Mouse (Mus musculus) frontal cortex, adult 2 months (tissue): Measurements from ENCODE around the gene Rad23b. TPM values are rescaled to one million over a fixed set of nuclear protein-coding genes. Genes with fewer than 3 reads are reported as not detected.
A peak's percentile ranks its signal among the peaks of the same experiment; 100 is the strongest.
"Not testable (repeated sequence)": the region's sequence is repeated elsewhere in the genome, so short reads cannot be mapped to it uniquely, and the experiment has no call there.

Experiments
- DNase-seq, 2 experiments: peaks; one replicate each; pipeline ENCODE4 v3.0.0; 2022; ENCODE audit warnings: low spot score in 1 of 2; ENCODE audit errors: extremely low spot score in 1 of 2
- polyA plus RNA-seq: library from polyadenylated mRNA; depleted of rRNA; stranded (reverse); fragments of >200 nt; gene quantifications from 2 replicates; pipeline ENCODE4 v1.2.3, GENCODE M21; 2012

The Rad23b gene
- polyA plus RNA-seq, 1 experiment = 112 TPM

- DNase-seq = no peak
These were observed 4.2 kb downstream of the Rad23b start for GRCm38 (mm10) chr4:55354038-55354437.

- DNase-seq = no peak
These were observed 6.0 kb downstream of the Rad23b start for GRCm38 (mm10) chr4:55355845-55356244.

GRCm38 (mm10) chr4:55356726-55357125 lies 6.9 kb downstream of the Rad23b start:
- DNase-seq = no peak

GRCm38 (mm10) chr4:55363866-55364265 lies 14.0 kb downstream of the Rad23b start:
- DNase-seq = no peak

- DNase-seq = no peak
These were observed 14.5 kb downstream of the Rad23b start for GRCm38 (mm10) chr4:55364374-55364773.

GRCm38 (mm10) chr4:55366014-55366413 lies 16.2 kb downstream of the Rad23b start:
- DNase-seq = no peak

- no peak for DNase-seq
These were observed 20.3 kb downstream of the Rad23b start for GRCm38 (mm10) chr4:55370127-55370526.

- DNase-seq = no peak
These were observed 21.5 kb downstream of the Rad23b start for GRCm38 (mm10) chr4:55371355-55371754.

GRCm38 (mm10) chr4:55382350-55382749 lies 32.5 kb downstream of the Rad23b start:
- no peak for DNase-seq

- no peak for DNase-seq
These were observed 36.9 kb downstream of the Rad23b start for GRCm38 (mm10) chr4:55386768-55387167.

GRCm38 (mm10) chr4:55391480-55391879 lies 41.6 kb downstream of the Rad23b start:
- no peak for DNase-seq

- no peak for DNase-seq
These were observed 42.6 kb downstream of the Rad23b start for GRCm38 (mm10) chr4:55392445-55392844.

GRCm38 (mm10) chr4:55397911-55398762 lies 48.3 kb downstream of the Rad23b start:
- DNase-seq = peak in 1 of 2 experiments; percentile 33

- DNase-seq = no peak
These were observed 49.1 kb downstream of the Rad23b start for GRCm38 (mm10) chr4:55398901-55399300.

GRCm38 (mm10) chr4:55405329-55405728 lies 55.5 kb downstream of the Rad23b start:
- DNase-seq = no peak

GRCm38 (mm10) chr4:55406558-55406957 lies 56.7 kb downstream of the Rad23b start:
- no peak for DNase-seq

GRCm38 (mm10) chr4:55408081-55408480 lies 58.2 kb downstream of the Rad23b start:
- peak; percentile 71 to 75 for DNase-seq

- DNase-seq = no peak
These were observed 59.2 kb downstream of the Rad23b start for GRCm38 (mm10) chr4:55409025-55409424.

GRCm38 (mm10) chr4:55409578-55410224 lies 59.9 kb downstream of the Rad23b start:
- not testable (repeated sequence) for DNase-seq

GRCm38 (mm10) chr4:55415864-55416263 lies 66.0 kb downstream of the Rad23b start:
- peak; percentile 9 to 28 for DNase-seq

- no peak for DNase-seq
These were observed 76.4 kb downstream of the Rad23b start for GRCm38 (mm10) chr4:55426250-55426649.
